Mouse (Mus musculus) testis, postnatal 14 days (tissue): ENCODE results near the gene Gsta3.
"Not testable (repeated sequence)": the region's sequence is repeated elsewhere in the genome, so short reads cannot be mapped to it uniquely, and the experiment has no call there.

Source experiments
- DNase-seq: peaks from one replicate; pipeline ENCODE4 v3.0.0; 2021; ENCODE audit warnings: low spot score

Gene Gsta3

DNA sequence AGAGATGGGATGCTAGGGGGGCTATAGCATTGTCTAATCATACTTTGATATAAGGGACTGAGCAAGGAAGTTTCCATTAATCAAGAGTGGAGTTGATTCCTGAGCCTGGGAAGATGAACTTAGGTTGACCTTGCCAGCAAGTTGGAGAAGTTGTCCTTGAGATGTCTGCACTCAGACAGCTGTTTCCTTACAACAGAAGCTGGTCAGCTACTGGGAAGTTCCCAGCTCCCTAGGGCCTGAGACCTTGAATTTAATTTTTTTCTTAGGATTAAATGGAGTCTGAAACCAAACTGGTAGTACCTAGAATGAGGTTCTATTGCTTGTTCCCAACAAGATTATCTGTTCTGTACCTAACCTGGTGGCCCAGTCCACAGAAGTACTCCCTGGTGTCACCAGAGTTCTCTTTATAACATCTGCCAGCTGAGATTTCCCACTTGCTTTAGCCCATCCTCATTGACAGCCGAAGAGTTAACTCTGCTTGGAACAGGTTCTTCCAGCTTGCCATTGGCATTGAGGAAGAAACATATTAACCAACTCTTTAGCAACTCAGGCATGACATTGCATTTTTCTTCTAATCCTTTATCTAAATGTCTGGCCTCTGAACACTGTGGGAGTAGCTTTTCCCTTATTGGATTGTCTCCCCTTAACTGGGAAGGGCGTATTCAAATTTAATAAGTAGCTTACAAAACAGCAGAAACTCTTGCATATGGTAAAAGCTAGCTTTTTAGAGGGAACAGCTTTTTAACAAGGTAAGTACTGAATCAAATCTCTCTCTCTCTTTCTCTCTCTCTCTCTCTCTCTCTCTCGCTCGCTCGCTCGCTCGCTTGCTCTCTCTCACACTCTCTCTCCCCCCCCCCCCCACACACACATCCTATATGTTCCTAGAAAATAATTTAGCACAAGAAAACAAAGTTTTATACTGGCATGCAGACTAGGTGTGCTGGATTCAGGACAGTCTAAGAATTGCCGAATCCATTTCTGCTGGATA is at the start of gene Gsta3:
Gene Gsta3, plus strand, starts transcription at position 679 of the 988 bp plus-strand sequence.
- DNase-seq: peak; percentile 50

DNA sequence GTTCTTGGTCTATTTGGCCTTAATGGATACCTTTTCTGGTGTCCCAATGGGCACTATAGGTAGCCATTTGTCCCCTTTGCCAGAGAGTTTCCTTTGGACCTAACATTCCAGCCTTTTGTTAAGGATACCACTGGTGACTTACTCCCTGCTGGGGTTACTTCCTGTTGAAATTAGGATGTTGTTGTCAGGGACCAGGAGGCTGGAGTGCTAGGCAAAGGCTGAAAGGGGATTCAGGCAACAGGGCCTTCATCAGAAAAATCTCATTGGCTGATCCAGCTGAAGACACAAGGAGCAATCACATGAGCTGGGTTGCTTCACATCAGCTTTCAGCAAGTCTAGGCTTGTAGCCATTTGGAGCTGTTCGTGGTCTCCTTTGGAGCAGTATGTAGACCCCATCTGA is 34.1 kb upstream of the Gsta3 start:
- DNase-seq: no peak

DNA sequence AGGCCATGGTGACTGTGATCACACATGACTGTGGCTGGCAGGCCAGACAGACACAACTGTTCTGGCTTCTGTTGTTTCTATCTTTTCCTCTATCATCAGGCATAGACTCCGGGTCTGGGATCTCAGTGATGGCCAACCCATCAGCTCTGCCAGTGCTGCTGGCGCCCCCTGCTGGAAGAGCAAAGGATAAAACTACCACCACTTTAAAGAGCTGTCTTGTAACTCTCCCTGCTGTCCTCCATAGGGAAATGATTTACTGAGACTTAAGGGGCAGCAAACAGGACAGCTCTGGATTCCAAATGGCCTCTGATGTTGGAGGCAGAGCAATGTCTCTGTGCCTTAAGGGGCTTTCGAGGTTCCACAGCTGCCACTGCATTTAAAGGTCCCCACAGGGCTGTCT is 26.9 kb upstream of the Gsta3 start:
- DNase-seq: not testable (repeated sequence)

DNA sequence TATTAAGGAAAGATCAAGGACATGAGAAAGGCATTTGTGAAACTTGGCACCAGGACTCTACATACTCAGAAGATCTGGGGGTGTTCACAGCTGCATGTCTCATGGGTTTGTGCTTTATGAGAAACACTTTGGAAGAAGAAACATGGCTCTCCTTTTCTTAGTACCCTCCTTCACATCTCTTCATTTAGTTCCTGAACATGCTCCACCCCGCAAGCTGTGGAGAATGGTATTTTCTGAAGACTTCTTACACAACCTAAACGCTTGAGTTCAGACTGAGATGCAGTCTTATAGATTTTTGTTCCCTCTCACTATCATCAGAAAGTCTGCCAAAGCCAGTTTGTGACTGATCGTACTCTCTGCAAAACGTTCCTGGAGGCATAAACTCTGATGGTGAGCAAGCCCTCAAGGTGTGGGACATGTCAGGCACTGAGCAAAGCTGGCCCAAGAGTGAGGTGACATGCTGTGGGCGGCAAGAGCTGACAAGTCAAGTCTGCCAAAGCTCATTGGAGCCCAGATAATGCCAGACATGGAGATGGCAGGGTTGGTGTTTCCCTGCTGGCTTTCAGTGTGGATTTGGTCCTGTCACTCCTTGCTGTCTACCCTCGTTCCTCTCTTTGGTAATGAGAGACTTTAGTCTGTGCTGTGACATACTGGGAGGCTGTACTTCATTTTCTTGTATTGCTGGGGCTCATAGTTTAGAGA is 26.2 kb upstream of the Gsta3 start:
- DNase-seq: not testable (repeated sequence)

DNA sequence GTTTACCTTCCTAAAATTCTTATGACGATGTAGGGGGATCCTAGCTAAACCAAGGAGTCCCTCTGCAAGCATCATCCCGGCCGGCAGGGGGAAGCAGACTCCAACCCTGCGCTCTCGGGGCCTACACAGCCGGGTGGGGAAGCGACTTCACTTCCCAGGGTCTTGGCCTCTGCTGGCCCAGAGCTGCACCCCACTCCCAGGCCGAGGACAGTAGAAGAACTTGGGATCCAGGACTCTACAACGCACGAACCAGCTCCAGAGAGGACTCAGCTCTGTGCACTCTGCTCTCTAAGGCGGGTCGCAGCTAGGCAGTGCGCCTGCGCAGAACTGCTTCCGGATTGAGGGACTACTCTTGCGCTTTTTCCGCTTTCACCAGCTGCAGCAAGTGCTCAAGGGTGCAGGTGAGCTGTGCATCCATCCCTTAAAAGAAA is 21.9 kb upstream of the Gsta3 start, which contains the start of gene Tmem14a:
Gene Tmem14a, plus strand, starts transcription at position 87 of the 431 bp plus-strand sequence.
- peak; percentile 85 for DNase-seq

DNA sequence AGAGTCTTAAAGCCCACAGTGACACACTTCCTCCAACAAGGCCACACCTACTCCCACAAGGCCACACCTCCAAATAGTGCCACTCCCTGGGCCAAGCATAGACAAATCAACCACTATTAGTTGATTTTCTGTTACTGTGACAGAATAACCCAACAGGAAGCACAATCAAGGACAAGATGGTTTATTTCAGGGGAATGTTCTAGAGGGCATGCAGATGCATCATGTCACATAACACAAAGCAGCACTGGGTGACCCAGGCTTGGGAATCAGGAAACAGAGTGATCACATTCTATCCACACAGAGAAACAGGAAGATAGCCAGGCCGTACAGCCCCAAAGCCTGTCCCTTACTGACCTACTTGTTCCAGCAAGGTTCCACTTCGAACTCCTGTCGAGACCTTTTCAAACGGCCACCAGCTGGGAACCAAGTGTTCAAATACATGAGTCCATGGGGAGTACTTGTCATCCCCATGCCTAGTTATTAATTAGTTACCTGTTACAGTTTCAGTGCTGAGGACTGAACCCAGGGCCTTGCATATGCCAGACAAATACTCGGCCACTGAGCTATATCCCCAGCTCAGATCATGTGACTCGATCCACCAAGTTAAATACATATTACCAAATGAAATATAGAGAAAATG is 12.5 kb upstream of the Gsta3 start:
- DNase-seq: no peak

DNA sequence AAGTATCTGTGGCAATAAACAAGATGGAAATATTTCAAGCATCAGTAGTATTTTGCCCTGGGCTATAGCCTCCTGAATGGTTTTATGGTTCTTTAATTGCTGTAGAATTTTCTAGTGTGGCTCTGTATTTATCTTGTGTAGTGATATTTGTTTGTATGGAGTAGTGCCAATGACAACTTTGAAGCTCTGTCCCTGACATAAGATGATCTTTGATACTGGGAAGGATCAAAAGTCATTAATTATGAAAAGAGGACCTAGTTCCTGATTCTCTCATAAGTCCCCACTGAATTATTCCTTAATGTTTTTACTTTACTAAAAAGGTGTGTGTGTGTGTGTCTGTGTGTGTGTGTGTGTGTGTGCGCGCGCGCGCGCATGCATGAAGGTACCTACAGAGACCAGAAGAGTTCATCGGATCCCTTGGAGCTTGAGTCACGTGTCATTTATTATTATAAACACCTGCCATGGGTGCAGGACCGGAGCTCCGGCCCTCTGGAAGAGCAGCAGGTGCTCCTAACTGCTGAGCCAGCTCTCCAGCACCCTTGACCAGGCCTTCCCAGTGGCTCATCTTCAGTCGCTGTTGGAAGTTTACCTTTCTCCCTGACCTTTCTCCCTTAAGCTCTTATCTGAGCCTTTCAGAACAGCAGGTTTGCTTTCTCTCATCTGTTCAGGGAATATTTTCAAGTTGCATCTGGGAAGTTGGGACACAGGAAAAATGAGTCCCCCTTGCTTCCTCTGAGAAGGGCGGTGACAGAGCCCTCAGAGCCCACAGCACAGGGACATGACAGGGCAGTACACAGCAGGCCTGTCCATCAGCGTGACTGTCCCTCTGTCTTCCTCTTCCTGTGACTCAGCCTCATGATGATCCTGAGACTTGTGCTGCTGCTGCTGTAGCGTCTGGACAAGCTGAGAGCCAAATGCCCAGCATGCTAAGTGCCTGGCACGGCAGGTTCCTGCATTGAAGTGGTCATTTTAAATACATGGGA is 11.4 kb upstream of the Gsta3 start:
- not testable (repeated sequence) for DNase-seq

DNA sequence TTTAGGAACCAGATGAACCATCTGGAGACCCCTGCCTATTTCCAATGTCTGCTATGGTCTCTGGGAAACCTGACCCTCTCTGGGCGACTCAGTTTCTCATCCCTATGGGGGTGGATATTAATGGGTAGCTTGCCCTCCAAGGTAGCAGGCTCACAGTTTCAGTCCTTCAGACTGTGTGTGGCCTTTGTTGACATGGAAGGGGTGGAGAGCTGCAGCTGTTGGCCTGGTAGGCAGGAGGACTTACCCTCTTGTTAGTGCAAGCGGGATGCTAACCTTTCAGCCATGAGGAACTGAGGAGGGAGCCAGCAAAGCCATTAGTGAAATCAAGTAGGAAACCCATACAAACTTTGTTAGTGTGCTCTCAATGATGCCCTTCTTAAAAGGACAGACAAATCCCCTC is 10.0 kb upstream of the Gsta3 start:
- no peak for DNase-seq

DNA sequence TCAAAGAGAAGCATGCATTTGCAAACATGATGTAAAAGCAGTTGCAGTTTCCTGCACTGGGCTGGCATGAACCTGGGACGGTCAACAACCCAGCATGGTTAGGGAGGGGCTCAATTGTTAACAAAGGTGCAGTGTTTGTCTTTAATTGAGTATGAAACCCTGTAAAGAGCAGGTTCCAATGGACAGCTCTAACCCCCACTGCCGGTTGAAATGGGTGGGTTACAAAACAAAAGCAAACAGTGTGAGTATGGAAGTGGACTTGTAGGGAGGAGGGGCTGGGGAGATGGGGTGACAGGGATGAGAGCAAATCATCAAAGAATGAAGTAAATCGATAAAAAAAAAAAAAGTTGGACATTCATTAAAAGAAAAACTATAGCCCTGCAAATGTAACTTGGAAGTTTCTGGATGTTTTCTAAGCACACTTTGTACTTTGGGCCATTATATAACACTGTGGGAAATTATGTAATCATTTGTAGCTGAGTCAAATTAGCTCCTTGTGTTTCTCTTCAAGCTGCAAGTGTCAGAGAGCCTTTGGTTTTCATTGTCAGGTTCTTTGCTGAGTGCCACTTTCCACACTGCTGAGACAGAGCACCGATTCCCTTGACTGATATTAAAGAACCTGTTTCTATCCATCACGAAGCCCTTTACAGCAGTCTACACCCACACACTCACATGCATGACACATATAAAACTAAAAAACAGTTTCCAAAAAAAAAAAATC is 8.5 kb upstream of the Gsta3 start:
- DNase-seq: no peak

DNA sequence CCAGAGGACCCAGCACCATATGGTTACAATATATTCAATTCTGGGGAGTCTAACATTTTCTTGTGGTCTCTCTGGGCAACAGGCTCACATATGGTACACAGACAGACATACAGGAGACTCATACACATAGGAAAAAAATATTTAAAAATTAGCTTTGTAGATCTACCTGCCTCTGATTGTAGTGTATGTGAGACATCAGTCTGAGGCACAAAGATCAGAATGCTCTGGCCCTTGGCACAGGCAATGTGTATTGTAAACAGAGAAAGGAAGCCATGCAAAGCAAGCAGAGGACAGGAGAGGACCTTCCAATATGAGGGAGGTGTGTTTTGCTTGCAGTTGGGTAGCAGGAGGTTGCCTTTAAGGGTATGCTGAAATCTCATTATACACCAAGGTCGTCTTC is 7.9 kb upstream of the Gsta3 start:
- DNase-seq: no peak

DNA sequence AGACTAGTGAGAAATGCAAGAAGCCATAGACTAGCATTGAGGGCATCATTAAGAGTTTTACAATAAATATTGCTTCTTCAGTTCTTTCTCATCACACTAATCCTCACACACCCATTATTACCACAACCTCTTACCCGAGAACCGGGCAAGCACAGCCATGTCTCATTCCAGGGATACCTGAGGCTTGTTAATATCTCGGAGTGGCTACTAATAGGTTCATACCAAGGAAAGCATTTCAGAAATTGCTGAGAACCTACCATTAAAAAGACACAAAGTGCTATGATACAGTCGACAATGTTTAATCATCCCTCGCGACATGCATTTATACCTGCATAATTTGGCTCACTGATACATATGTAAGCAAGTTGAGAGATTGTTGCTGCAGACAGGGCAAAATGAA is 5.0 kb upstream of the Gsta3 start:
- no peak for DNase-seq

DNA sequence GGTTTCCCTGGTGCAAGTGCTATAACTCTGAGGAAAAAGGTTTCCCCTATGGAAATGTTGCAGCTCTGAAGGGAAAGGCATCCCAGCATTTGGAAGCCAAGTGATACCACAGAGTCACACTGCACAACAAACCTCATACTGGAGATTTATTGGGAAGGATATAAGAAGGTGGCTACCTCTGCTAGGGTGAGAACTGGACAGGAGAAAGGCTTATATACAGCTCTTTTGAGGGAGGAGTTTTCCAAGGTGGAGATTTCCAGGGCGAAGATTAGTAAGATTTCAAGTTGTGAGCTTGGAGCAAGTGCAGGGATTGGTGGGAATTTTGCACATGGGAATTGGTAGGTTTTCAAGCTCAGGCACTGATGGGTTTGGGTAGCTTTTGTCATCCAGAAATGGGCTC is 707 bp downstream of the Gsta3 start:
- DNase-seq: no peak

DNA sequence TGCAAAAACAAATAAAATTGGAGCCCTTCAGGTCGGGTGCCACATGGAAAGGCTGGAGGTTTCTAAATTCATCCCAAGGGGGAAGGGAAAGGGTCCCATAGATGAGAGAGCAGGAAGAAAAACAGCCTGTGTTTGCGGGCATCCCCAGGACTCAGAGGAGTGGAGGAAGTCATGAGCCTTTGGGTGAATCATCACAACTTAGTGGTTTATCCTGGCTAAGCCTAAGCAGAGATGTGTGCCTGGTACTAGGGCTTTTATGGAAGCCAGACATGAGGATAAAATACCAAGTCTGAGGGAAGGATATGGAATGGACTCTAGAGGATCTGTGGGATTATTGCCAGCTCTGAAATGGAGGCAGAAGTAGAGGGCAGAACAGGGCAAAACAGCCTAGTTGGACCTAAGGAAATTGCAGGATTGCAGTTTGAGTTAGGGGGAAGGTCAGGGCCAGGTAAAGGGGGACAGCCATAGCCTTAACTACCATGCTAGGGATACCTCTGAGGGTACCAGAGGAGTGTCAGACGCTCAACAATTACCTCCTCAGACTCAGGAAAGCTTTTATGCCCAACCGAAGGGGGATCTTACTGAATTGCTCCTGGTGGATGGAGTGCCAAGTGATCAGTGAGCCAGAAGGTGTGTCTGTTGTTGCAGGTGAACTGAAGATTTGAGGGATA is 4.0 kb downstream of the Gsta3 start:
- no peak for DNase-seq

DNA sequence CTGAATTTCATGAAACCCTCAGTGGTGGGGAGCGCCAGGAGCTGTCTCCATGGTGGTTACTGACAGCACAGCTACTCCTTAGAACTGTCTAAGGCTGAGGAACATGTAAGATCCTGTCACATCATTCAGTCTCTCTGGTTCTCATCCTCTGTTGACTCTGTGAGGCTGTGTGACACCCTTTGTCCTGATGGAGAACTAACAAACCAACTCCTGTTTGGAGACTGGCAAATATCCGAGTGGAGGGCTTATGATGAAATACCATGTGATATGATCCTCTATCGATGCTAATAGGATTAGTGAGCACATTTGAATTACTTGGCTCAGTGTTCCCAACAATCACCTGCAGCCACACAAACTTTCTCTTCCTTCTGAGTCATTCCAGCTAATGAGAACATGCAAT is 5.7 kb downstream of the Gsta3 start:
- DNase-seq: no peak

DNA sequence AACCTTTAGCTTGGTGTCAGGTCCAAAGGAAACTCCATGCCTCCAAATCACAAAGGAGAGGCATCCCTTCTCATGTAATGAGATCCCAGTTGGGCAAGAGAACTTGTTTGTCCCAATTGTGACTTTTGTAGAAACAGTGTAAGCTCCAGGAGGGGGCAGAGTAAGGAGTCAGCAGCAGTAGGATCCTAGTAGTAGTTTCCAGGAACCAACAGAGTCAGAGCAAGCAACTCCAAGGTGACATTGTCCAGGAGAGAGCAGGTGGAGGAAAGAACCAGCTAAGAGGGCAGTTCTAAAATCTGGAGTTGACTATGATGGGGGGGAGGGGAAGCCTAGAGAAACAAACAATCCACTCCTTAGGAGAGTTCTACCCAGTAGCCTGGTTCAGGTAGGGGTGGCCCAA is 7.5 kb downstream of the Gsta3 start:
- no peak for DNase-seq

DNA sequence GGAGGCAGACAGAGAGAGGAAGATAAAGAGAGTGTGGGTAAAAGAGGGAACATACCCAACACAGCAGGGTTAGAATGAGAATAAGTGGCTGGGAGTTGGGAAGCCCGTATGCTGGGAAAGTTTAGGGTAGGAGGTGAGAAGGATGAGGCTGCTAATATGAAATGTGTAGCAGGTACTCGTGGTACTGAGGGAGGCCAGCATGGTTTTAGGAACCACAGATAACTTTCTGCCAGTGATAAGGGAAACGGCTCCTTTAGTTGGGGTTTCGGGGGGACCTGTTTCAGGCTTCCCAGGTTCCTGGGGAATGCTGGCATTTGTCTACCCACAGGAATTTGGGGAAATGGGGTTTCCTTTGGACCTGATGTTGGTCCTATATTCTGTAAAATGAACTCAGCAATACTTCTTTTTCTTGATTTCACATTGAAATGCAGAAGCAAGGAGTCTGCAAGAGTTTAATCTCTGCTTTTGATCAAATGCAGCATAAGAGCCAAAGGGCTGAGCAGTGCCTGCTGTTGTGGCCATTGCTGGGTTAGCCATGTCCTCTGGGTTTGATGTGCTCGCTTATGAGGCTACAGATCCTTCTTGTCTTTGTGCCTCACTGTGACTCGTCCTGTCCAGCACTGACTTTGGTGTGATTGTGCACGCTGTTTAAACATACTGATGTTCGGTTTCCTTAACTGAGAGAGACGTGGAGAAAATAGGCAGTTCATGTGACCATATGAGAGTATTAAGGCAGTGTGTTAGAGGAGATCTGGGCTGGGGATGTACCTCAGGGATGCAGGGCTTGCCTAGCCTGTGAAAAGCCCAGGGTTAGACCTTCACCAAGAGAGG is 8.4 kb downstream of the Gsta3 start:
- no peak for DNase-seq

DNA sequence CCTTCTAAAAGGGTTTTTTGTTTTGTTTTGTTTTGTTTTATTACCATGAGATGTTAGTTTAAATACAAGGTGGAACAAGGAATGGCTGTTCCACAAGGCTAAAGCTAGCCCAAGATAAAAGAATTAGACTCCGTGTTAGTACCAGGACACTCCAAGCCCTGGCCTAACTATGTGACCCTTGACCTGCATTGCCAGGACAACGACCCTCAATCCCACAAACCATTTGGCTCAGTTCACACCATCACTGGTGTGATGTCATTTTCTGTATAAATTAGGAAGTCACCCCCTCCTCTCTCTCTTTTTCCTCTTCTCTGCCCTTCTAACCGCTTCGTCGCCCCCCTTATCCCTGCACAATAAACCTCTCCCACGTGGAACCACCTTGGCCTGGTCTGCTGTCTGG is 11.3 kb downstream of the Gsta3 start:
- no peak for DNase-seq

DNA sequence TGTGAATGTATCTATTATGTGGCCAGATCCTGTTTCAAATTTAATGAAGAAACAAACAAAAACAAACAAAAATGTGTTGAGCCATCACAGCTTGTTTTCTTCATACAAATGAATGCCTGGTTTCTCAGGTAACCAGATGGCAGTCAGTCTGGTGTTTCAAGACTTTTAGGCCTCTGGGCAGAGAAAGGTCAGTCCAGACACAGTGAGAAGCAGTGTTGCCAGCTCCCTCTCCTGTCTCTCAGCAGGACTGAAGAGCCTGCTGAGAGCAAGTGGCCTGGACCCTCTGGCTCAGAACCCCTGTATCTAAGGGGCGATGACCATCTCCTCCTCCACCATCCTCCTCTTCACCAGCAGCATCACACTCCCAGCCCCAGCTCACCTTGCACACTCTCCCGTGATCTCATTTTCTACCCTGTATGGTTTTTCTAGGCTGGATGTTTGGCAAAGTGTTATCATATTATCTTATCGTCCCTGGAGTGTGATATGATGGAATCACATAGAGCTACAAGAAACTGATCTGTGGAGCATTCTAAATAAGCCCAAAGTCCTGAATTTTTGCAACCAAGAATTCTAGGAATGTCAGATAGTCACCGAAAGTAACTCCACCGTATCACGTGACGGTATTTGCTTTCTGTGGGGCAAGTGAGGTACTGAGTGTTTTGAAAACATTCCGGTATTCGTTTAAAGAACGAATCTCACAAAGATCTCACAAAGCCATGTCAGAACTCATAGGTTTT is 12.3 kb downstream of the Gsta3 start:
- no peak for DNase-seq

DNA sequence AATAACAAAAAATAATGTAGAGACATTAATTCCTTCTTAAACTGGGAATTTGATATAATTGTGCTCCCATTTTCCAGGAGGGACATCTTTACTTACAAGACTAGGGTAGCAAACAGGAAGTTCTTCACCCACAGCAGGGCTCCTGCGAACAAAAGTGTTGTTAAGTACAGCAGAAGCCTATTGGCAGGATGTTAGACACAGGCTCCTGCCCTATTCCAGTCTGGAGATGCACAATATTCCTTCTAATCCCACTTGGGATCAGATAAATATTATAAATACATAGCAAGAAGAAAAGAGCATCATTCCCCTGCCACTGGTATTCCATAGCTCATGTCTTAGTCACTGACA is 12.9 kb downstream of the Gsta3 start:
- DNase-seq: no peak
